Mouse (Mus musculus): ENCODE results near the gene Orc5.

DNA sequence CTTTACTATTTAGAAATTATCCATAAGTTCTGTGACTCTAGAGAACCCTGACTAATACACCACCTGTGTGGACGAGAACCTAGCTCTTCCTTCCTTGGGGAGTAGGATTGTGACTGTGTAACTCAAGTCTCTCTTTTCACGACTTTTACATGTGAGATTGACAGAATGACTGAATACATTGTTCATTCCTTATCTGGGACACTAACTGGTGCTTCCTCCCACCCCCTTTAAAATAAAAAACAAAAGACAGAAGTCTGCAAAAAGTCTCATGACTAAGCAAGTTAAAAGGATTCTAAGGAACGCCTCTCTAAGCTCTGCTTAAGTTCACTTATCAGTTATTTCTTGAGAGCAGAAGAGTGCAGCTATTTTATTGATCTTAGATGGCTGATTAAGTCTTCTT lies 22.2 kb upstream of the Orc5 start:
- no peak for TF ChIP-seq POLR2A (IDR thresholded peaks at IDR 0.05; ENCODE audit: low read depth, low read length)
- no peak for TF ChIP-seq E2F4 (IDR thresholded peaks at IDR 0.05; ENCODE audit: insufficient replicate concordance, low read depth, low read length)
- no peak for TF ChIP-seq USF1 (IDR thresholded peaks at IDR 0.05; ENCODE audit: low read depth, low read length)
- no peak for TF ChIP-seq POLR2AphosphoS2 (IDR thresholded peaks at IDR 0.05; ENCODE audit: low read depth, low read length)
- TF ChIP-seq CTCF (conservative IDR thresholded peaks at IDR 0.05 in 1 of 2, IDR thresholded peaks at IDR 0.05 in 1 of 2; ENCODE audit: low read depth in 2 of 2, low read length in 2 of 2): no peak
- TF ChIP-seq EP300 (IDR thresholded peaks at IDR 0.05; ENCODE audit: low read length): no peak
- TF ChIP-seq ZC3H11A (IDR thresholded peaks at IDR 0.05; ENCODE audit: low read depth, low read length): no peak
- TF ChIP-seq HCFC1 (IDR thresholded peaks at IDR 0.05; ENCODE audit: low read depth, low read length): no peak
- no peak for TF ChIP-seq NELFE (IDR thresholded peaks at IDR 0.05; ENCODE audit: low read depth, low read length)
- no peak for TF ChIP-seq UBTF (IDR thresholded peaks at IDR 0.05; ENCODE audit: low read depth, low read length)
- no peak for TF ChIP-seq RAD21 (IDR thresholded peaks at IDR 0.05; ENCODE audit: low read depth, low read length)
- TF ChIP-seq MEF2A (IDR thresholded peaks at IDR 0.05; ENCODE audit: borderline replicate concordance, low read depth, low read length): no peak
- TF ChIP-seq ZNF384 (IDR thresholded peaks at IDR 0.05; ENCODE audit: low read depth, low read length): no peak
- no peak for TF ChIP-seq JUND (conservative IDR thresholded peaks at IDR 0.05; ENCODE audit: low read depth, low read length)

Data from CH12.LX (cell line).